Mouse (Mus musculus) neural tube, embryonic 11.5 days (tissue): ENCODE measurements around the gene Uqcc3. TPM values are rescaled to one million over a fixed set of nuclear protein-coding genes. Genes with fewer than 3 reads are reported as not detected.
"Not testable (repeated sequence)": the region's sequence is repeated elsewhere in the genome, so short reads cannot be mapped to it uniquely, and the experiment has no call there.

Source experiments
- ATAC-seq: fragments of 200-750 bp; cut with Nextera tagmentation; 2 replicates; pipeline ENCODE4 v1.8.0; 2017; ENCODE audit warnings: moderate number of reproducible peaks, mild to moderate bottlenecking, moderate TSS enrichment, moderate library complexity; ENCODE audit not compliant: insufficient read depth, low FRiP score, low TSS enrichment
- DNase-seq: peaks from one replicate; pipeline ENCODE4 v3.0.0-alpha.2; 2015; ENCODE audit warnings: low spot score
- H3K27ac ChIP-seq: fragments of 300-500 bp; sonication (generic); 2 replicates; pipeline ENCODE4 v1.5.1; 2014; ENCODE audit warnings: low read depth, mild to moderate bottlenecking, low read length
- H3K27me3 ChIP-seq: fragments of 300-500 bp; sonication (generic); 2 replicates; pipeline ENCODE4 v1.6.1; 2014; ENCODE audit warnings: mild to moderate bottlenecking, low read length, mixed read lengths; ENCODE audit not compliant: control insufficient read depth, insufficient read depth
- H3K36me3 ChIP-seq: fragments of 300-500 bp; sonication (generic); 2 replicates; pipeline ENCODE4 v1.6.1; 2014; ENCODE audit warnings: mild to moderate bottlenecking, low read length, moderate library complexity, mixed read lengths; ENCODE audit not compliant: control insufficient read depth, insufficient read depth
- H3K4me1 ChIP-seq: fragments of 300-500 bp; sonication (generic); 2 replicates; pipeline ENCODE4 v1.6.1; 2014; ENCODE audit warnings: low read length, mixed read lengths; ENCODE audit not compliant: control insufficient read depth, insufficient read depth
- H3K4me2 ChIP-seq: fragments of 300-500 bp; sonication (generic); 2 replicates; pipeline ENCODE4 v1.6.1; 2014; ENCODE audit warnings: low read depth, mild to moderate bottlenecking, moderate library complexity
- H3K4me3 ChIP-seq: fragments of 300-500 bp; sonication (generic); 2 replicates; pipeline ENCODE4 v1.5.1; 2014; ENCODE audit warnings: low read depth, low read length
- H3K9ac ChIP-seq: fragments of 300-500 bp; sonication (generic); 2 replicates; pipeline ENCODE4 v1.6.1; 2014; ENCODE audit warnings: mild to moderate bottlenecking, low read length
- H3K9me3 ChIP-seq: fragments of 300-500 bp; sonication (generic); 2 replicates; pipeline ENCODE4 v1.6.1; 2016; ENCODE audit warnings: low read length; ENCODE audit not compliant: control insufficient read depth
- WGBS: fragments of 180-500 bp; shearing (Covaris S2); extraction: QIAGEN DNeasy Blood & Tissue Kit; methylation state at CpG from one replicate; pipeline ENCODE4 v1.1.7; 2014; 5-methylcytosine and 5-hydroxymethylcytosine counted together
- microRNA-seq: library from miRNA; unstranded; fragments of <30 nt; microRNA quantifications from one replicate; pipeline ENCODE4, GENCODE M21; 2016
- polyA plus RNA-seq: library from polyadenylated mRNA; unstranded; fragments of >200 nt; fragmentation: Nextera tagmentation; extraction: Ambion mirVana; gene quantifications from 2 replicates; pipeline ENCODE4 v1.2.1, GENCODE M21; 2014

Gene Uqcc3
- polyA plus RNA-seq, 1 experiment from 2014 or later, result 52.9 TPM

GRCm38 (mm10) chr19:8836327-8836726, 44.4 kb downstream of the Uqcc3 start:
- not testable (repeated sequence) for H3K27me3 ChIP-seq, H3K4me3 ChIP-seq, H3K27ac ChIP-seq, H3K4me2 ChIP-seq, H3K9me3 ChIP-seq, ATAC-seq, H3K9ac ChIP-seq, DNase-seq
- H3K36me3 ChIP-seq, result peaks cover 14% of the 10 kb centered on the region
- H3K4me1 ChIP-seq, result peaks cover 12% of the 10 kb centered on the region
- WGBS, result 96% methylated on average over 10 of the region's 10 CpGs

DNA sequence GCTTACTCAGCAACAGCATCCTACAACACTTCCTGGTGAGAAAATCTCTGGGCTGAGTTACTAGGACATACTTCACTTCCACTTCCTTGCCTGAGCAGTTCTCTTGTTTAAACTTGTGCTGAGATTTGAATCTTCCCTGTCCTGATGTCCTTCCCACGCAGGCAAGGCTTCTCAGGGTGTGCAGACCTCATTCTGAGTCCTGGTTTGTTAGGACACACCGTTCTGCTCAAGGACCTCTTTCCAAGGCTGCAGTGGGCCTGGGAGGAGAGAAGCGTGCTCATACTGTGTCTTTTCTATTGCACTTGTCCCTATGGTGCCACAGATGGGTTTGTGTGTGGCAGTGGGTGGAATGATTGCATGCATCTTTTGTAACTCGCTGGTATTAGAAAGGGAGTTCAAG, 47.8 kb downstream of the Uqcc3 start:
- peaks cover 33% of the 10 kb centered on the region for H3K36me3 ChIP-seq

DNA sequence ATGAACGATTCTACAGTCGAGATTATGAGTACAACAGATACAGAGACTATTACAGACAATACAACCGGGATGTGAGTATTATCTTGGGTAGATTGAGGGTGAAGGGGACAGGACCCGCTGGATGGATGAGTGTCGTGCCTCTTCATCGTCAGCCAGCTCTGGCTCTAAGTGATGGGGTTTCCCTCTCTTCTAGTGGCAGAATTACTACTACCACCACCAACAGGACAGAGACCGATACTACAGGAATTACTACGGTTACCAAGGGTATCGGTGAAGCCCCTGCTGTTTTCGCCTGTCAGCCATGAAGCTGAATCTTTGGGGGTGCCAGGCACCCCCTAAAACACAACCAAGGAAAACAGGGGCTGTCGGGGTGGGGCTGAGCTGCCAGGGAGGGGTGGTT, 49.5 kb downstream of the Uqcc3 start:
- no peak overlapping the region for H3K9ac ChIP-seq
- H3K36me3 ChIP-seq, result peaks cover 41% of the 10 kb centered on the region

More for the DNA sequence above, 47.8 kb downstream of the Uqcc3 start:
- H3K4me3 ChIP-seq, result no peak overlapping the region
- ATAC-seq (no peak), DNase-seq (no peak)
- H3K4me1 ChIP-seq, result no peaks in the 10 kb centered on the region
- H3K27ac ChIP-seq, result no peak overlapping the region
- WGBS, result 96% methylated on average over 4 of the region's 4 CpGs
- no peaks in the 10 kb centered on the region for H3K9me3 ChIP-seq
- no peak overlapping the region for H3K4me2 ChIP-seq
- no peaks in the 10 kb centered on the region for H3K27me3 ChIP-seq
- no peak overlapping the region for H3K9ac ChIP-seq

GRCm38 (mm10) chr19:8830664-8831063, 50.1 kb downstream of the Uqcc3 start:
- no peaks in the 10 kb centered on the region for H3K9me3 ChIP-seq
- 92% methylated on average over 8 of the region's 8 CpGs for WGBS
- H3K27me3 ChIP-seq, result no peaks in the 10 kb centered on the region
- peaks cover 43% of the 10 kb centered on the region for H3K36me3 ChIP-seq
- no peaks in the 10 kb centered on the region for H3K4me1 ChIP-seq
- H3K4me3 ChIP-seq, result no peak overlapping the region
- ATAC-seq, result no peak
- H3K4me2 ChIP-seq, result no peak overlapping the region
- no peak for DNase-seq
- no peak overlapping the region for H3K27ac ChIP-seq
- H3K9ac ChIP-seq, result no peak overlapping the region

More for the DNA sequence above, 49.5 kb downstream of the Uqcc3 start:
- H3K9me3 ChIP-seq, result no peaks in the 10 kb centered on the region
- H3K4me1 ChIP-seq, result no peaks in the 10 kb centered on the region
- no peaks in the 10 kb centered on the region for H3K27me3 ChIP-seq
- H3K4me2 ChIP-seq, result no peak overlapping the region
- DNase-seq (no peak), ATAC-seq (no peak)
- H3K27ac ChIP-seq, result no peak overlapping the region
- 87% methylated on average over 11 of the region's 11 CpGs for WGBS
- H3K4me3 ChIP-seq, result no peak overlapping the region

Small RNA genes within 50 kb of the gene (microRNA-seq; reads per million reads assigned to microRNA genes)
- not detected for gene Mir5136

Other genes with a start within 250 kb of the Uqcc3 start
- gene Chrm1, start 217.1 kb downstream of the Uqcc3 start, polyA plus RNA-seq, result 0.05 TPM in 2 replicates
- 132 and 135 TPM in 2 replicates for gene Slc3a2, start 157.6 kb downstream of the Uqcc3 start, polyA plus RNA-seq
- gene Wdr74, start 145.1 kb downstream of the Uqcc3 start, polyA plus RNA-seq, result 87.8 and 92.8 TPM in 2 replicates
- 1.4 and 2.1 TPM in 2 replicates for gene 1700092M07Rik, start 140.2 kb downstream of the Uqcc3 start, polyA plus RNA-seq
- 97.6 and 103 TPM in 2 replicates for gene Stx5a, start 139.5 kb downstream of the Uqcc3 start, polyA plus RNA-seq
- 243 and 245 TPM in 2 replicates for gene Nxf1, start 123.8 kb downstream of the Uqcc3 start, polyA plus RNA-seq
- 181 and 195 TPM in 2 replicates for gene Tmem223, start 109.9 kb downstream of the Uqcc3 start, polyA plus RNA-seq
- 41.8 and 46.7 TPM in 2 replicates for gene Tmem179b, start 106.5 kb downstream of the Uqcc3 start, polyA plus RNA-seq
- gene Taf6l, start 94.5 kb downstream of the Uqcc3 start, polyA plus RNA-seq, result 20.7 and 22.4 TPM in 2 replicates
- gene Polr2g, start 82.3 kb downstream of the Uqcc3 start, polyA plus RNA-seq, result 172 and 182 TPM in 2 replicates
- gene Zbtb3, start 78.4 kb downstream of the Uqcc3 start, polyA plus RNA-seq, result 6.6 and 7.2 TPM in 2 replicates
- gene Ttc9c, start 61.6 kb downstream of the Uqcc3 start, polyA plus RNA-seq, result 50.6 and 51.6 TPM in 2 replicates
- gene Hnrnpul2, start 60.9 kb downstream of the Uqcc3 start, polyA plus RNA-seq, result 5.7 and 6.1 TPM in 2 replicates
- gene AC129217.1, start 51.1 kb downstream of the Uqcc3 start, polyA plus RNA-seq, result 0.57 TPM in 1 of 2 replicates, not detected in the other
- 54.1 and 55.3 TPM in 2 replicates for gene Bscl2, start 43.5 kb downstream of the Uqcc3 start, polyA plus RNA-seq
- 137 and 151 TPM in 2 replicates for gene Gng3, start 41.7 kb downstream of the Uqcc3 start, polyA plus RNA-seq
- gene Lrrn4cl, start 30.2 kb downstream of the Uqcc3 start, polyA plus RNA-seq, result 0.32 and 0.44 TPM in 2 replicates
- gene Ubxn1, start 9.4 kb downstream of the Uqcc3 start, polyA plus RNA-seq, result 182 and 186 TPM in 2 replicates
- 93.5 and 93.8 TPM in 2 replicates for gene Lbhd1, start 2.8 kb upstream of the Uqcc3 start, polyA plus RNA-seq
- not detected in 2 replicates for gene Gm49403, start 3.0 kb upstream of the Uqcc3 start, polyA plus RNA-seq
- 103 and 112 TPM in 2 replicates for gene 1810009A15Rik, start 7.9 kb upstream of the Uqcc3 start, polyA plus RNA-seq
- gene Gm49416, start 8.0 kb upstream of the Uqcc3 start, polyA plus RNA-seq, result not detected in 2 replicates
- gene Ints5, start 12.1 kb upstream of the Uqcc3 start, polyA plus RNA-seq, result 40.8 and 49.9 TPM in 2 replicates
- 116 and 128 TPM in 2 replicates for gene Ganab, start 17.1 kb upstream of the Uqcc3 start, polyA plus RNA-seq
- gene B3gat3, start 39.5 kb upstream of the Uqcc3 start, polyA plus RNA-seq, result 50.6 and 59.0 TPM in 2 replicates
- 0.88 and 1.2 TPM in 2 replicates for gene Rom1, start 48.4 kb upstream of the Uqcc3 start, polyA plus RNA-seq
- gene Eml3, start 48.6 kb upstream of the Uqcc3 start, polyA plus RNA-seq, result 7.9 and 9.3 TPM in 2 replicates
- gene Mta2, start 61.0 kb upstream of the Uqcc3 start, polyA plus RNA-seq, result 55.6 and 57.5 TPM in 2 replicates
- 30.2 and 36.3 TPM in 2 replicates for gene Tut1, start 72.9 kb upstream of the Uqcc3 start, polyA plus RNA-seq
- 468 and 469 TPM in 2 replicates for gene Eef1g, start 86.1 kb upstream of the Uqcc3 start, polyA plus RNA-seq
- 4.4 and 4.5 TPM in 2 replicates for gene Ahnak, start 108.4 kb upstream of the Uqcc3 start, polyA plus RNA-seq
- gene Scgb1a1, start 207.0 kb upstream of the Uqcc3 start, polyA plus RNA-seq, result not detected in 2 replicates